Mouse (Mus musculus) kidney, embryonic 14.5 days (tissue): ENCODE data around the gene Gm4763. TPM values are rescaled to one million over a fixed set of nuclear protein-coding genes. Genes with fewer than 3 reads are reported as not detected.
"Not testable (repeated sequence)": the region's sequence is repeated elsewhere in the genome, so short reads cannot be mapped to it uniquely, and the experiment has no call there.

Source experiments
- ATAC-seq: fragments of 200-750 bp; cut with Nextera tagmentation; 2 replicates; pipeline ENCODE4 v1.8.0; 2017; ENCODE audit warnings: moderate number of reproducible peaks, mild to moderate bottlenecking, moderate TSS enrichment, moderate library complexity; ENCODE audit not compliant: low FRiP score, low TSS enrichment
- H3K27ac ChIP-seq: fragments of 300-500 bp; sonication (generic); 2 replicates; pipeline ENCODE4 v1.5.1; 2014; ENCODE audit warnings: low read depth, mild to moderate bottlenecking, low read length, moderate library complexity, mixed read lengths
- H3K27me3 ChIP-seq: fragments of 300-500 bp; sonication (generic); 2 replicates; pipeline ENCODE4 v1.6.1; 2014; ENCODE audit warnings: mild to moderate bottlenecking, low read length; ENCODE audit not compliant: control insufficient read depth, insufficient read depth
- H3K36me3 ChIP-seq: fragments of 300-500 bp; sonication (generic); 2 replicates; pipeline ENCODE4 v1.6.1; 2014; ENCODE audit warnings: low read length, mixed read lengths; ENCODE audit not compliant: control insufficient read depth, insufficient read depth
- H3K4me1 ChIP-seq: fragments of 300-500 bp; sonication (generic); 2 replicates; pipeline ENCODE4 v1.6.1; 2014; ENCODE audit warnings: low read length, mixed read lengths; ENCODE audit not compliant: control insufficient read depth, insufficient read depth
- H3K4me2 ChIP-seq: fragments of 300-500 bp; sonication (generic); replicated peaks from 2 replicates; pipeline ENCODE4 v1.6.1; 2014; ENCODE audit warnings: low read depth, mild to moderate bottlenecking, low read length
- H3K4me3 ChIP-seq: fragments of 300-500 bp; sonication (generic); 2 replicates; pipeline ENCODE4 v1.5.1; 2014; ENCODE audit warnings: mild to moderate bottlenecking, low read length
- H3K9ac ChIP-seq: fragments of 300-500 bp; sonication (generic); 2 replicates; pipeline ENCODE4 v1.6.1; 2014; ENCODE audit warnings: low read depth, mild to moderate bottlenecking, low read length, moderate library complexity
- H3K9me3 ChIP-seq: fragments of 300-500 bp; sonication (generic); 2 replicates; pipeline ENCODE4 v1.6.1; 2016; ENCODE audit warnings: low read length; ENCODE audit not compliant: control insufficient read depth
- WGBS: fragments of 180-500 bp; shearing (Covaris S2); extraction: QIAGEN DNeasy Blood & Tissue Kit; methylation state at CpG from one replicate; pipeline ENCODE4 v1.1.7; 2014; 5-methylcytosine and 5-hydroxymethylcytosine counted together
- polyA plus RNA-seq: library from polyadenylated mRNA; unstranded; fragments of >200 nt; fragmentation: Nextera tagmentation; extraction: Ambion mirVana; gene quantifications from 2 replicates; pipeline ENCODE4 v1.2.1, GENCODE M21; 2014

The Gm4763 gene
- not detected in 2 replicates for polyA plus RNA-seq

GRCm38 (mm10) chr7:24726808-24727207 is at the start of gene Gm4763:
Gene Gm4763, minus strand, starts transcription at chr7:24726908.
- H3K9me3 ChIP-seq, H3K27ac ChIP-seq, H3K27me3 ChIP-seq, H3K9ac ChIP-seq, H3K4me3 ChIP-seq, H3K4me1 ChIP-seq, ATAC-seq, H3K36me3 ChIP-seq, H3K4me2 ChIP-seq: not testable (repeated sequence)
- WGBS: 91% methylated on average over 11 of the region's 11 CpGs

- Histone ChIP-seq H3K4me2 (no peak overlapping the region), H3K27ac (no peak overlapping the region), H3K4me3 (no peak overlapping the region), H3K9me3 (no peaks in the 10 kb centered on the region), H3K9ac (no peak overlapping the region), H3K4me1 (no peaks in the 10 kb centered on the region), H3K36me3 (no peaks in the 10 kb centered on the region), H3K27me3 (no peaks in the 10 kb centered on the region)
- no peak for ATAC-seq
- WGBS: 84% methylated on average over 2 of the region's 2 CpGs
Observed at GRCm38 (mm10) chr7:24776145-24776544, 49.4 kb upstream of the Gm4763 start.

GRCm38 (mm10) chr7:24773942-24774535 is 47.3 kb upstream of the Gm4763 start:
- Histone ChIP-seq H3K4me1 (no peaks in the 10 kb centered on the region), H3K27me3 (no peaks in the 10 kb centered on the region), H3K9me3 (no peaks in the 10 kb centered on the region), H3K4me3 (no peak overlapping the region), H3K9ac (no peak overlapping the region), H3K4me2 (no peak overlapping the region), H3K27ac (no peak overlapping the region), H3K36me3 (no peaks in the 10 kb centered on the region)
- 37% methylated on average over 3 of the region's 3 CpGs for WGBS
- ATAC-seq: no peak

- H3K36me3 ChIP-seq: no peaks in the 10 kb centered on the region
- no peaks in the 10 kb centered on the region for H3K9me3 ChIP-seq
- no peaks in the 10 kb centered on the region for H3K27me3 ChIP-seq
- no peaks in the 10 kb centered on the region for H3K4me1 ChIP-seq
- H3K4me2 ChIP-seq: no peak overlapping the region
- H3K27ac ChIP-seq: no peak overlapping the region
- H3K4me3 ChIP-seq: no peak overlapping the region
- H3K9ac ChIP-seq: no peak overlapping the region
- ATAC-seq: no peak
Observed at GRCm38 (mm10) chr7:24771361-24771760, 44.7 kb upstream of the Gm4763 start.

GRCm38 (mm10) chr7:24762574-24762973 is 35.9 kb upstream of the Gm4763 start:
- ATAC-seq: no peak
- Histone ChIP-seq H3K36me3 (no peaks in the 10 kb centered on the region), H3K27ac (no peak overlapping the region), H3K4me3 (no peak overlapping the region), H3K27me3 (no peaks in the 10 kb centered on the region), H3K9me3 (no peaks in the 10 kb centered on the region), H3K4me2 (no peak overlapping the region), H3K4me1 (no peaks in the 10 kb centered on the region), H3K9ac (no peak overlapping the region)
- 85% methylated on average over 8 of the region's 8 CpGs for WGBS

- Histone ChIP-seq H3K27ac (no peak overlapping the region), H3K9me3 (no peaks in the 10 kb centered on the region), H3K4me2 (no peak overlapping the region), H3K36me3 (no peaks in the 10 kb centered on the region), H3K4me1 (no peaks in the 10 kb centered on the region), H3K9ac (no peak overlapping the region), H3K4me3 (no peak overlapping the region), H3K27me3 (no peaks in the 10 kb centered on the region)
- ATAC-seq: no peak
- WGBS: 75% methylated on average over 6 of the region's 6 CpGs
Observed at GRCm38 (mm10) chr7:24761161-24761560, 34.5 kb upstream of the Gm4763 start.

GRCm38 (mm10) chr7:24760211-24760610 is 33.5 kb upstream of the Gm4763 start, which contains the start of gene Cd177:
Gene Cd177, minus strand, starts transcription at chr7:24760311.
- no peaks in the 10 kb centered on the region for H3K9me3 ChIP-seq
- H3K27ac ChIP-seq: no peak within 1 kb of the TSS
- WGBS: 68% methylated on average over 6 of the region's 6 CpGs
- H3K9ac ChIP-seq: no peak within 1 kb of the TSS
- no peak for ATAC-seq
- no peak within 1 kb of the TSS for H3K4me3 ChIP-seq
- no peaks in the 10 kb centered on the region for H3K36me3 ChIP-seq
- no peaks in the 10 kb centered on the region for H3K4me1 ChIP-seq
- no peak within 1 kb of the TSS for H3K4me2 ChIP-seq
- no peaks in the 10 kb centered on the region for H3K27me3 ChIP-seq

- no peak overlapping the region for H3K4me2 ChIP-seq
- H3K9ac ChIP-seq: no peak overlapping the region
- H3K27me3 ChIP-seq: no peaks in the 10 kb centered on the region
- ATAC-seq: no peak
- no peak overlapping the region for H3K4me3 ChIP-seq
- H3K4me1 ChIP-seq: no peaks in the 10 kb centered on the region
- no peak overlapping the region for H3K27ac ChIP-seq
- no peaks in the 10 kb centered on the region for H3K36me3 ChIP-seq
- 96% methylated on average over 1 of the region's 1 CpGs for WGBS
- no peaks in the 10 kb centered on the region for H3K9me3 ChIP-seq
Observed at GRCm38 (mm10) chr7:24758520-24758919, 31.8 kb upstream of the Gm4763 start.

- Histone ChIP-seq H3K4me2 (no peak overlapping the region), H3K27me3 (no peaks in the 10 kb centered on the region), H3K4me1 (no peaks in the 10 kb centered on the region), H3K4me3 (no peak overlapping the region), H3K27ac (no peak overlapping the region), H3K36me3 (no peaks in the 10 kb centered on the region), H3K9me3 (no peaks in the 10 kb centered on the region), H3K9ac (no peak overlapping the region)
- no peak for ATAC-seq
- WGBS: 83% methylated on average over 5 of the region's 5 CpGs
Observed at GRCm38 (mm10) chr7:24753476-24753875, 26.8 kb upstream of the Gm4763 start.
